Mouse (Mus musculus) ES-E14 (cell line): ENCODE measurements around the gene Abhd16a.

Source experiments
- MAFK ChIP-seq: IDR thresholded peaks from 2 replicates; pipeline ENCODE4 v1.6.1; 2014; ENCODE audit warnings: mild to moderate bottlenecking, low read depth, low read length, inconsistent platforms; ENCODE audit not compliant: insufficient read depth
- ZC3H11A ChIP-seq: IDR thresholded peaks from 2 replicates; pipeline ENCODE4 v1.6.1; 2012; ENCODE audit warnings: low read depth, mild to moderate bottlenecking, inconsistent platforms, low read length, borderline replicate concordance

- TF ChIP-seq ZC3H11A (no peak), MAFK (no peak)
These were observed 32.2 kb downstream of the Abhd16a start, which contains the start of gene Gpank1 for GRCm38 (mm10) chr17:35121143-35121799.
